Mouse (Mus musculus) urinary bladder, adult 18-20 months (tissue): ENCODE data around the gene Ccdc134.

ENCODE experiments used
- DNase-seq, 2 experiments: peaks; one replicate each; pipeline ENCODE4 v3.0.0; 2022; ENCODE audit warnings: low spot score in 2 of 2, mixed read lengths in 2 of 2

Gene Ccdc134

DNA sequence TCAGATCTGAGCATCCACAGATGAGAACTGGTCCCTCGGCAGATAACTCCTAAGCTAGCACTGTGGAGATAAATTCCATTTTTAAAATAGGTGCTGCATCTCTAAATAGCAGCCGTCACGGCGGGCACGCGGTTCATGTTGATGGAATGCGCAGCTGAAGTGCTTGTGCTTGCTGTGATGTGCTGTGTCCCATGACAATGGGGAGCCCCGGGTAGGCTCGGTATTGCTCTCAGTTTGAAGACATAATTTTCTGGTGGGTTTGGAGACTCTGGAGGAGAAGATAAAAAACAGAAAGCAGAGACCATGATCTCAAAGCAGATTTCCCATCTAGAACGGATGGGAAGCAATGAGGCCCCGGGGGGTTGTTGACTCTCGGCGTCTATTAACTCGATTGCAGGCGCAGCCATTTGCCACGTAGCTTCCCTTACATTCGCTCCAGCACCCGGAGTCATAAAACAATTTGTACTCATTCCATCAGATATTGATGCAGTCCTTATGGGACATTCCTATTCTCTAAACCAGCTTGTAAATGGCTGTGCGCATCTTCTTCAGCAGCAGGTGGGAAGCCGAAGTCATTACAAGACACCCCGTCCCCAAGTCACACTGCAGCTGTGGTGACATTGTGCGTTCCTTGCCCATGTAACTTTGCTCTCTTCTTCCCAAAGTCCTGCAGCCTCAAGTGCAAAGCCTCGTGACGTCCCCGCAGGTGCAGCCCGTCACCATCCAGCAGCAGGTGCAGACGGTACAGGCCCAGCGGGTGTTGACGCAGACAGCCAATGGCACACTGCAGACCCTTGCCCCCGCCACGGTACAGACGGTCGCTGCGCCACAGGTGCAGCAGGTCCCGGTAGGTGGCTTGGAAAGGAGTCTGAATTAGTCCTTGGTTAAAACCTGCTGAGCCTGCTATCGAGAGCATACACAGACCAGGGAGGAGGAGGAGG is 43.0 kb downstream of the Ccdc134 start:
- DNase-seq, result no peak

DNA sequence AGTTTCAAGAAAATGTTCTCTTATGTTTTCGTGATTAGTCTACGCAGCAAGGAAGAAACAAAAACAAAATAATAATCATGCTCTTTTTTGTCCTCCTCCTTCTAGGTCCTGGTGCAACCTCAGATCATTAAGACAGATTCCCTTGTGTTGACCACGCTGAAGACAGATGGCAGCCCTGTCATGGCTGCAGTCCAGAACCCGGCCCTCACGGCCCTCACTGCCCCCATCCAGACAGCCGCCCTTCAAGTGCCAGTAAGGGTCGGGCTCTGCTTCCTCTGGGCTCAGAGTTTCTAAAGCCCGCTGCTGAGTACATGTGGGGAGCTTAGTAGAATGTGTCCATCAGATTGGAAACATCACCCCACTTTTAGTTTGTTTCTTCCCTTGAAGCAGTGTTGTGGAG is 44.9 kb downstream of the Ccdc134 start:
- DNase-seq, result no peak

- DNase-seq, result no peak
Observed at GRCm38 (mm10) chr15:82175091-82175490, 47.4 kb downstream of the Ccdc134 start.

- no peak for DNase-seq
Observed at GRCm38 (mm10) chr15:82177743-82178290, 50.1 kb downstream of the Ccdc134 start.

GRCm38 (mm10) chr15:82181131-82181530 is 53.4 kb downstream of the Ccdc134 start:
- DNase-seq, result no peak

DNA sequence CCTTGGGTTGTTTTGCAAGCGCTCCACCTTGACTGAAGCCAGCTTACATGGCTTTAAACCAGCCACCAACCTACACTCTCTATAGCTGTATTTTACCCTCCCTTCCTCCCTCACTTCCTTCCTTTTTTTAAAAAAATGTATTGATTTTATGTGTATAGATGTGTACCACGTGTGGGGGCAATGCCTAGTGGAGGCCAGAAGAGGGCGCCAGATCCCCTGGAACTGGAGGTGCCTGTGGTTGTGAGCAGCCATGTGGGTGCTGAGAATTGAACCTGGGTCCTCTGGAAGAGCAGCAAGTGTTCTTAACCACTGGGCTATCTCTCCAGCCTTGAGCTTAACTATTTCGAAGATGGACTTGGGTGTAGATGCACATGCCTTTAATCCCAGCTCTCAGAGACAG is 54.6 kb downstream of the Ccdc134 start:
- DNase-seq, result no peak

- no peak for DNase-seq
Observed at GRCm38 (mm10) chr15:82183596-82183995, 55.9 kb downstream of the Ccdc134 start.

DNA sequence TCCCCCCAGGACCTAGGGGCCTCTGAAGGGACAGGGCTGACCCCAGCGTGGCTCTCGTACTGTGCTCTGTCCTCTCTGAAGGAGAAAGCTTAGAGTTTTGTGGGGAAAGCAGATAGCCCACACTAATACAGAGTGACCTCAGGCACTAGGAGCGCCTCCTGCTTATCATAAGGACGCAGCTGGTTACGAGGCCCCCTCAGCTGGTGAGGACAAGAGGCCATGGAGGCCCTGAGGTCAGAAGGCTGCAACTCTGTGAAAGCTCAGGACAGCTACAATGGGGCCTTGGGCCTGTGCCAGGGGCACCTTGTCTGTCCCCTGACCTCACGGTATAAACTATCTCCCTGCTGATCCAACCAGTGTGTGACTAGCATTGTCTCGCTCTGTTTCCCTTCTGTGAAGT is 56.5 kb downstream of the Ccdc134 start:
- no peak for DNase-seq

- no peak for DNase-seq
Observed at GRCm38 (mm10) chr15:82184656-82185055, 56.9 kb downstream of the Ccdc134 start.

DNA sequence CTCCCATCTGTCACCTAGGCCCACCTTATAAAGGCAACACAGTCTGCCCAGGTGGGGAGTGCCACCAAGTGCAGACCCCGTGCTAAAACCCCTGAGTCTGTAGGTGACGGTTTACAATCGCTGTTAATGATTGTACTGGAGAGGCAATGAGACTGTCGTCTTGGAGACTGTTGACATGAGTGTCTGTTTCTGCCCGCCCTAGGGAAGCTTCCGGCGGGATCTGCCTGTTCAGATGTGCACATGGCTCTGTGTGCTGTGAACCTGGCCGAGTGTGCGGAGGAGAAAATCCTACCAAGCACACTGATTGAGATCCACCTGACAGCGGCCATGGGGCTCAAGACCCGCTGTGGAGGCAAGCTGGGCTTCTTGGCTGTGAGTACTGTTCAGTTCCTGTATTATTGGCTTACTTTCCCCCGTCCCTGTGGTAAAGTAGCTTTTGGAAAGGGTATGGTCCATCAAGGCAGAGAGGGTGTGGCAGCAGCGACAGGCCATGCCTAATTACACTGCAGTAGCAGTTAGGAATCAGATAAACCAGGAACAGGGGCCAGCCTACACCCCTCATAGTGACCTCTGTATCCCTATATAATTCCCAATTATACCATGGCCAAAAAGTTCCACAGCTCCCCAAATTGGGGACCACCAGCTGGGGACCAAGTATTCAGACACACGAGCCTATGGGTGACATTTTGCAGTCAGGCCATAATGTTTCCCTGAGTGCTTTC is 57.5 kb downstream of the Ccdc134 start:
- DNase-seq, result no peak

- no peak for DNase-seq
Observed at GRCm38 (mm10) chr15:82186131-82186530, 58.4 kb downstream of the Ccdc134 start.

GRCm38 (mm10) chr15:82186931-82187330 is 59.2 kb downstream of the Ccdc134 start:
- DNase-seq, result no peak

DNA sequence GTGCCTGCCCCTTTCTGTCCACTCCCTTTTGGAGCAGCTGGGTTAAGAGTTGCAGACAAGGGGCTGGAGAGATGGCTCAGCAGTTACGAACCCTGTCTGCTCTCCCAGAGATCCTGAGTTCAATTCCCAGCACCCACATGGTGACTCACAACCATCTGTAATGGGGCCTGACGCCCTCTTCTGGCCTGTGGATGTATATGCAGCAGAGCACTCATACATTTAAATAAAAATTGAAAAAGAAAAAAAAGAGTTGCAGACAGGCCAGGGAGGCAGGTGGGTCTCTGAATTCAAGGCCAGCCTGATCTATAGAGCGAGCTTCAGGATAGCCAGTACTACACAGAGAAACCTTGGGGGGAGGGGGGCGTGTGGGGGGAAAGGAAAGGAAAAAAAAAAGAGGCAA is 59.7 kb downstream of the Ccdc134 start:
- DNase-seq, result no peak

- DNase-seq, result no peak
Observed at GRCm38 (mm10) chr15:82187924-82188323, 60.2 kb downstream of the Ccdc134 start.

DNA sequence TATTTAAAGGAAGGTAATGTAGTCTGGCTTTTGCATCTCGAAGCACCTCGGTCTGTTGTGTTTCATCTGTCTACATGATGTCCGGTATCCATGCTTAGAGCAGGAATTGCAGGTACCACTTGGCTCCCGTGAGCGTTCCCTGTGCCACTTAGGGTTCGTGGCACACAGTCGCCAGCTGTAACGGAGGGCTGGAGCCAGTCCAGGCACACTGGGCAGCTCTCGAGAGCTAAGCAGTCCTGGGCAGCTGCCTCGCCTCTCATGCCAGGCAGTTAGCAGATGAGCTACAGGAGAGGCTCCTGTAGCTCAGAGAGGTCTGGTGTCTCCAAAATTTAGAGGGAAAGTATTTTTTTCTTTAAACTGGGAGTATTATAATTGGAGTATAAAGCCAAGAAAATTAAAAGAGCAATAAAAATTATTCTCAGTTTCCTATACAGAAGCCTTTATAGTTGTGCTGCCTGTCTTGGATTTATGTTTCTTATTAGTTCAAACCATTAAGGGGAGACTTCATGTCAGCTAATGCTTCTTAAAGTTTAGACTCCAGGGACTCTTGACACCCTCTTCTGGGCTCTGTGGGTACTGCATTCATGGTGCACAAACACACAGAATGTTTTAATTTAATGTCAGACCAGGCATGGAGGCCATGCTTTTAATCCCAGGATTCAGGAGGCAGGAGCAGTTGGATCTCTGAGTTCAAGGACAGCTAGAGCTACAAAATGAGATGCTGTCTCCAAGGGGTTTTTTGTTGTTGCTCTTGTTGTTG is 60.9 kb downstream of the Ccdc134 start:
- no peak for DNase-seq
